Mouse (Mus musculus): ENCODE results near the gene Cfap97d2.
A peak's percentile ranks its signal among the peaks of the same experiment; 100 is the strongest.

DNA sequence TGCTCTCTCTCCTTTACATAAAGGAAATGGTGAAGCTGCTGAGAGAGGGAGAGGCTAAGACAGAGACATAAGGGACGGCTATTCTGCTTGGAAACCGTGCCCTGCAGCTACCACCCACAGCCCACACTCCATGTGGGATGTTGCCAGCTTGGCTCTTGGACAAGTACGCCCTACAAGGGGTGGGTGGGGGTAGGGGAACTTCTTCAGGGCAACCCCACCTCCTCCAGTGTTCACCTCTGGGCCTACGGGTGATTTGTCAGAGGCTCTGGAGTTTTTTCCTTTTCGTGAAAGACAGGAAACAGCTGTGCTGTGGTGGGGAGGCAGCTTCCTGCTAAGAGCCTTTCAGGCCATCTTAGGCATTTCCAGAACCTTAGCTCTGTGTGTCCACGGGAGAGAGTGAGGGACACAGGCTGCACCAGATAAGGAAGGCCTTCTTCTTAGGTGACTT lies 34.7 kb downstream of the Cfap97d2 start:
- TF ChIP-seq CEBPB (IDR thresholded peaks at IDR 0.05; ENCODE audit: insufficient read depth, poor library complexity, severe bottlenecking) (no peak), POLR2A (IDR thresholded peaks at IDR 0.05; ENCODE audit: insufficient read length, low read depth) (no peak), E2F4 (IDR thresholded peaks at IDR 0.05; ENCODE audit: insufficient read depth) (no peak), POLR2AphosphoS2 (IDR thresholded peaks at IDR 0.05; ENCODE audit: insufficient read length, low read depth) (no peak), MYOG (IDR thresholded peaks at IDR 0.05; ENCODE audit: control insufficient read depth in 1 of 3, insufficient read depth in 1 of 3, insufficient read length in 2 of 3, low read depth in 2 of 3) (peak in 1 of 3 experiments; percentile 10), TCF3 (IDR thresholded peaks at IDR 0.05; ENCODE audit: insufficient read length, low read depth) (no peak)
